Mouse (Mus musculus): ENCODE data around the gene Mfge8.

DNA sequence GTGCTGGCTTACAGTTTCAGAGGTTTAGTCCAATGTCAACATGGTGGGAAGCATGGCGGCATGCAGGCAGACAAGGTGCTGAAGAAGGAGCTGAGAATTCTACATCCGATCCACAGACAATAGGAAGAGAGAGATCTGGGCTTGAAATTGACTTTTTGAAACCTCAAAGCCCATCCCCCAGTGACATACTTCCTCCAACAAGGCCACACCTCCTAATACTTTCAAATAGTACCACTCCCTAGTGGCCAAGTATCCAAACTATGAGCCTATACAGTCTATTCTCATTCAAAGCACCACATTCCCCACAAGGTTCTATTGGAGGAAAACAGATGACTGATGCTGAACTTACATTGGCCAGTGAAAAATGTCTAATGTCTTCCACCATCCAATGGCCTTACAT lies 38.7 kb upstream of the Mfge8 start:
- TF ChIP-seq CTCF (IDR thresholded peaks at IDR 0.05 in 2 of 3, conservative IDR thresholded peaks at IDR 0.05 in 1 of 3; ENCODE audit: control insufficient read depth in 1 of 3, insufficient read depth in 1 of 3, low read depth in 2 of 3, low read length in 3 of 3, poor library complexity in 1 of 3, severe bottlenecking in 1 of 3) (no peak), BHLHE40 (IDR thresholded peaks at IDR 0.05; ENCODE audit: borderline replicate concordance, low read depth, low read length) (no peak), EP300 (IDR thresholded peaks at IDR 0.05; ENCODE audit: low read depth in 1 of 2, low read length in 2 of 2) (no peak), TCF12 (IDR thresholded peaks at IDR 0.05; ENCODE audit: low read depth, low read length) (no peak), SMC3 (IDR thresholded peaks at IDR 0.05; ENCODE audit: low read depth, low read length) (no peak), MAFK (IDR thresholded peaks at IDR 0.05; ENCODE audit: borderline replicate concordance, low read depth, low read length) (no peak), POLR2AphosphoS2 (IDR thresholded peaks at IDR 0.05; ENCODE audit: low read length) (no peak), ETS1 (IDR thresholded peaks at IDR 0.05; ENCODE audit: low read depth, low read length) (no peak)

Data from MEL (cell line).